Mouse (Mus musculus): Measurements from ENCODE around the gene Znfx1.

Znfx1 gene

GRCm38 (mm10) chr2:167071641-167072601, 9.1 kb upstream of the Znfx1 start:
- DNase-seq (ENCODE audit: extremely low spot score, low read depth, low spot score): peak; percentile 96

DNA sequence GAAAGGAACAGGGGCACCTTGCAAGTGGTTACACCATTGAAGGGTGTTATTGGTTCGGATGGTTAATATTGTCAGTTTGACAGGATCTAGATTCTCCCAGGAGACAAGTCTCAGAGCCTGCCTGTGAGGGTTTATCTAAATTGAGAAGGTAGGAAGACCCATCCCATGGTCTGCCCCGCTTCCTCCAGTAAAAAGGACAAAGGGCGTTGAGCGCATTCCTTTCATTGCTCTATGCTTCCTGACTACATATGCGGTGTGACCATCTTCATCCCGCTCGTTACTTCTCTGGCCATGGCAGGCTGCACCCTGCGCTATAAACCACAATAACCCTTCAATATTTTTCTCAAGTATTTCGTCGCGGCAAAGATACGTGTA, 8.4 kb upstream of the Znfx1 start:
- DNase-seq (ENCODE audit: extremely low spot score, low read depth, low spot score): no peak

DNA sequence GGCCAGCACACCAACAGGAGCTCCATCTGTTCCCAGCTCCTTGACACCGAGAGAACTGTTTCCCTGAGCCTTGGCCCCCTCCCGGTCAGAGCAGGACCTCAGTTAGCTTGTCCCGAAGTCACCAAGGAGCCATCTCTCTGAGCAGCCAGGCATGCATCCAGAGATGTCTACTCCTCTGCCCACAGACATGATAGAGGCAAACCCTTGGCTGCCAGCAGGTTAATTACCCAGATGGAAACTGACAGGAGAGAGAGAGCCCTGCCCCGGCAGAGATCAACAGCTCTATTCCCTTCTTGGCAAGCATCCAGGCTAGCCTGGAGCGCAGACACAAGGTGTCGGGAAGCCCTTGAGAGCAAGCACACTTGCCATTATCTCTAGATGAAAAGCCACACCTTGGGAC, 7.5 kb upstream of the Znfx1 start:
- DNase-seq (ENCODE audit: extremely low spot score, low read depth, low spot score): no peak

- DNase-seq (ENCODE audit: extremely low spot score, low read depth, low spot score): no peak
These were observed 4.8 kb upstream of the Znfx1 start for GRCm38 (mm10) chr2:167067575-167067974.

DNA sequence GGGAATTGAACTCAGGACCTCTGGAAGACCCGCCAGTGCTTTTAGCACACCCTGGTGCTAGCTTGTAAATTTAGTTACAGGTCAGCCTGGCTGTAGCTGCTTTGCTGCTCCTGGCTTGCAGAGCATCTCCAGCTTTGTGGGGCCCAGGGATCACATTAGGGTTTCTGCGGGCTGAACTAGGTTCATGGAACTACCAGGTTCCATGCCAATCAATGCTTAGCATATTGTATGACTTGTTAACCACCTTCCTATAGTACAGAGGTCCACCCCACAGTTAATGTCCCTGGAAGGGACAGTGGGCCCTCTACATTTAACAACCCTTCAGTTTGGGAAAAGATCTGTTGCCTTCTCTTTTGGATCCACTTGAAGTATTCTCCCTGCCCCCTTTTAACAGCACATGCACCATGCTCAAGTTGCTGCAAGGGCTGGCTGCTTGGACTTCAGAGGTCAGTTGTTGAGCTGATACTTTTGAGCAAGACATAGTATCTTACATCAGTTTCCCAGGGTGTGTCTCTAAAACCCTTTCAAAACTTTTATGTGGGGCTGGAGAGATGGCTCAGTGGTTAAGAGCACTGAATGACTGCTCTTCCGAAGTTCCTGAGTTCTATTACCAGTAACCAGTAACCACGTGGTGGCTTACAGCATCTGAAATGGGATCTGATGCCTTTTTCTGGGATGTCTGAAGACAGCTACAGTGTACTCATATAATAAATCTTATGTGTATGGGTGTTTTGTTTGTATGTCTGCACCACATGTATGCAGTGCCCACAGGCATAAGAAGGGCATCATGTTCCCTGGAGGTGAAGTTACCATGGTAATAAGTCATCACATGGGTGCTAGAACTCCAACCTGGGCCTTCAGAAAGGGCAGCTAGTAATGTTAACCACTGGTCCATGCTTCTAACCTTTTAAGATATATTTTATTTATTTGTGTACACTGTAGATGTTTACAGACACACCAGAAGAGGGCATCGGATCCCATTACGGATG, 4.0 kb upstream of the Znfx1 start:
- no peak for DNase-seq (ENCODE audit: extremely low spot score, low read depth, low spot score)

DNA sequence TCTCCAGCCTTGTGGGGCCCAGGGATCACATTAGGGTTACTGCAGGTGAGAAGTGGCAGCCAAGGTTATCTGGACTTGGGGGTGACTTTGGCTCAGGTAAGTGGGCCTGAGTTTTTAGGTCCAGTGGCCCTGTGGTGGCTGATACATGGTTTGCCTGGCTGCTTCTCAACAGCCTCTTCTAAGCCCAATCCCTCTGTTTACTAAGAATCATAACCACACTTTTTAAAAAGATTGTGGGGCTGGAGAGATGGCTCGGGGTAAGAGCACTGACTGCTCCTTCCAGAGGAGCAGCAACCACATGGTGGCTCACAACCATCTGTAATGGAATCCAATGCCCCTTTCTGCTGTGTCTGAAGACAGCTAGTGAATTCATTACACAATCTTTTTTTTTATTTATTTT, 3.2 kb upstream of the Znfx1 start:
- no peak for DNase-seq (ENCODE audit: extremely low spot score, low read depth, low spot score)

GRCm38 (mm10) chr2:167064601-167065295, 1.9 kb upstream of the Znfx1 start:
- DNase-seq (ENCODE audit: extremely low spot score, low read depth, low spot score): no peak

GRCm38 (mm10) chr2:167063906-167064496, 1.2 kb upstream of the Znfx1 start:
- no peak for DNase-seq (ENCODE audit: extremely low spot score, low read depth, low spot score)

- DNase-seq (ENCODE audit: extremely low spot score, low read depth, low spot score): no peak
These were observed 311 bp downstream of the Znfx1 start for GRCm38 (mm10) chr2:167062497-167062911.

DNA sequence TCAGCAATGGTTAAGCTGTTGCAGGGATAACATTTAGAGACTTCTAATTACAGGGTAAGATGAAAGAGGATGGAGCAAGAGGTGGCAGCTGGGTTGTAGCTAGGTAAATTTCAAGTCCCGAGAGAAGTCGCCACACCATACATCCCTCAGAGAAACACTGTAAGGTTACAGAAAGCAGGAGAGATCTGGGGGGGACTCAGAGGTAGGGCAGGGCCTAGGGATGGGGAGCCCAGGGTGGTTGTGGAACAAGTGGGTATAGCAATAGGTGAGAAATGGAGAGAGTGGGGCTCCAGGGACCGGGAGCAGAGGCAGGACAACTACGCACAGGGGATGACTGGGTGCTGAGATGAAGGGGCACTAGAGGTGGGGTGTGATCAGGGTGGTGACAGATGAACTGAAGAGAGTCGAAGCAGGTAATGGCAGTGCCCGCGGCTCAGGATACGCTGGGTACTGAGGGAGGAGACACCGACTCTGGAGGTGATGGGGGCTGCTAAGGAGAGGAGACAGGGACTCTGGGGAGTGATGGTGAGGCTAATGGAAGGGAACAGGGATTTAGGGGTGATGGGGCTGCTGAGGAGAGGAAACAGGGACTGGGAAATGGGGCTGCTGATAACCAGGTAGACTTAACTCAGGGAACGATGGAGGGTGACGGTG, 1.3 kb downstream of the Znfx1 start:
- DNase-seq (ENCODE audit: extremely low spot score, low read depth, low spot score): no peak

DNA sequence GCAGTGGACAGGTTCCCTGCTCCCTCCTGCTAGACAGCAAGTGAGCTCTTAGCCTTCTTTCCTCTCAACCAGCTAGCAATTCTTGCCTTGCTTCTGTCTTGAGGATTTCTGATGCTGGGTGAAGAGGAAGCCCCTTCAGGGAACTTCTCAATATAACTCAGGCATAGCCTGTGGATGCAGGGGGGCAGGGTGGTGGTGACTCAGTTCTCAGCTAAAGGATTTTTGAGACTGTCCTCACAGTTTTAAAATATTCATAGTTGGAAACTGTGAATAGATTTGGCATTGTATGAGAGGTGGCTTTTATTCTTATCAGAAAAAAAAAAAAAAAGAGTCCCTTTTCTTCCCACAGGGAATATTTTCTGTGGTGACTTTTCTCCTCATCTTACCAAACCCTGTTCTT, 2.1 kb downstream of the Znfx1 start:
- DNase-seq (ENCODE audit: extremely low spot score, low read depth, low spot score): no peak

GRCm38 (mm10) chr2:167060360-167060759, 2.5 kb downstream of the Znfx1 start:
- no peak for DNase-seq (ENCODE audit: extremely low spot score, low read depth, low spot score)

DNA sequence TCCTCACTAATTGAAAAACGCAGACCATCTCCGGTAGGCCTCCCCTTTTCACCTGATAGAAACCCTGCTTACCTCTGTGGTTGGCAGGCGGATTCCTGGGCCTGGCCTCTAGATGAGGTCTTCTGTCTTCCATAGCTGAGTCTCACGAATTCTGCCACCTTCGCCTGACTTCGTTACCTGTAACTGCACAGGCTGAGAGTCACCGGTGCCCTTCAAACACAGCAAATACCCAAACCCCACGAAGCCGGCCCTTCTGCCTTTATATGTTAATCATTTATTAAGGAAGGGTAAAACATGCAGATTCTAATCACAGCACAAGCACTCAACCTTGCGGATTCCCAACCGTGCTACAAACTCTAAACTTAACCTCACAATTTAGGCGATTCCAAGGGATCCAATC, 2.9 kb downstream of the Znfx1 start:
- DNase-seq (ENCODE audit: extremely low spot score, low read depth, low spot score): no peak

- no peak for DNase-seq (ENCODE audit: extremely low spot score, low read depth, low spot score)
These were observed 3.3 kb downstream of the Znfx1 start for GRCm38 (mm10) chr2:167059536-167059935.

GRCm38 (mm10) chr2:167058814-167059387, 3.9 kb downstream of the Znfx1 start:
- no peak for DNase-seq (ENCODE audit: extremely low spot score, low read depth, low spot score)

- DNase-seq (ENCODE audit: extremely low spot score, low read depth, low spot score): no peak
These were observed 4.6 kb downstream of the Znfx1 start for GRCm38 (mm10) chr2:167058201-167058600.

GRCm38 (mm10) chr2:167056942-167057323, 5.9 kb downstream of the Znfx1 start:
- no peak for DNase-seq (ENCODE audit: extremely low spot score, low read depth, low spot score)

- DNase-seq (ENCODE audit: extremely low spot score, low read depth, low spot score): no peak
These were observed 6.4 kb downstream of the Znfx1 start for GRCm38 (mm10) chr2:167056210-167056941.

GRCm38 (mm10) chr2:167055386-167055785, 7.4 kb downstream of the Znfx1 start:
- no peak for DNase-seq (ENCODE audit: extremely low spot score, low read depth, low spot score)

Measured in hindlimb bud, embryonic 11.5 days (tissue).